Mouse (Mus musculus): ENCODE measurements at regions not wholly inside any gene's neighbourhood (a gene's known extent, or its start where the extent isn't known, plus 50 kb on each side); places are given as distances from the start of the nearest gene placed in this dataset.

DNA sequence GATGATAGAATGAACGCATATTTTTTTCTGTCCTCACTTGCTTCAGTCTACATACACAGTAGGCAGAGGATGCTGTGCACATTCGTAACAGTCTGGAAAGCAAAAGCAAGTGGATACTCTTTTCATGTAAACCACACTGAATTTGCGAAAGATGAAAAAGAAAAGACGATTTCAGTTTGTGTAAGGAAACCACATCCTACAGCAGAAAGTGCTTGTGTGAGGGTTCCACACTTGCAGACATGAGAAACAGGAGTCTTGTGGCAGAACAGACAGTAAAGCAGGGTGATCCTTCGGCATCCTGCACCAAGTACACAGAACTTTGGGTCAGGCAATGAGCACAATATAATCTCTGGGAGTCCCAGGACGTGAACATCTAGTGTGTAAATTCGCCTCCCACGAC, 223.2 kb downstream of the Pmp22 start:
- no peaks in the 10 kb centered on the region for H3K27me3 ChIP-seq (ENCODE audit: control insufficient read depth, insufficient read depth, low read length)
- 93% methylated on average over 8 of the region's 8 CpGs for WGBS
- no peak overlapping the region for H3K4me2 ChIP-seq (replicated peaks; ENCODE audit: low read depth, low read length, severe bottlenecking)
- no peak for TF ChIP-seq POLR2A (IDR thresholded peaks at IDR 0.05; ENCODE audit: borderline replicate concordance, extremely low read depth, insufficient read depth, insufficient read length)
- H3K27ac ChIP-seq (replicated peaks; ENCODE audit: low read depth, low read length), result no peak overlapping the region
- no peaks in the 10 kb centered on the region for H3K36me3 ChIP-seq (ENCODE audit: control insufficient read depth, insufficient read depth, low read length)
- no peak overlapping the region for H3K4me3 ChIP-seq (replicated peaks; ENCODE audit: low read length)
- no peak for ATAC-seq (ENCODE audit: low FRiP score, low read depth)
- no peaks in the 10 kb centered on the region for H3K9me3 ChIP-seq (ENCODE audit: control insufficient read depth, low read length)
- no peak for DNase-seq (ENCODE audit: low spot score)
- peaks cover 8% of the 10 kb centered on the region for H3K4me1 ChIP-seq (ENCODE audit: control insufficient read depth, insufficient read depth, low read length)
- no peak overlapping the region for H3K9ac ChIP-seq (ENCODE audit: low read depth, low read length, severe bottlenecking)

DNA sequence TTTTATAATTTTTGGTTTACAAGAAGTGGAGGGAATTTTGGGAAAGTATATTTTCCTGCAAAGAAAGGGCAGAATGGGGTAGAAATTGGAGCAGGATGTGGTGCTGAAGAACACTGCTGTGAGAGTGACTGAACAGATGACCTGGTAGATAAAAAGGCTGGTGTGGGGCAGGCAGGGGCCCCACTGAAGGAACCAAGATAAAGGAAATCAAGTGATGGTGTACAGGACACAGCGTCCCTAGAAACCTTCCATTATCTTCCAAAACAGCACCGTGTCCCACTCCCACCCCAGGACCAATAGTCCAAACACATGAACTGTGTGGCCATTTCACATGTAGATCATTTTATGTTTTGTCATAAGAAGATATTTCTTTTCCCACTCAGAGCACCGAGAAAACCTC, 224.2 kb downstream of the Pmp22 start:
- H3K4me2 ChIP-seq (replicated peaks; ENCODE audit: low read depth, low read length, severe bottlenecking), result no peak overlapping the region
- no peak overlapping the region for H3K9ac ChIP-seq (ENCODE audit: low read depth, low read length, severe bottlenecking)
- ATAC-seq (ENCODE audit: low FRiP score, low read depth) (no peak), DNase-seq (ENCODE audit: low spot score) (no peak)
- H3K27me3 ChIP-seq (ENCODE audit: control insufficient read depth, insufficient read depth, low read length), result no peaks in the 10 kb centered on the region
- no peaks in the 10 kb centered on the region for H3K9me3 ChIP-seq (ENCODE audit: control insufficient read depth, low read length)
- 81% methylated on average over 3 of the region's 3 CpGs for WGBS
- H3K36me3 ChIP-seq (ENCODE audit: control insufficient read depth, insufficient read depth, low read length), result no peaks in the 10 kb centered on the region
- no peak overlapping the region for H3K4me3 ChIP-seq (replicated peaks; ENCODE audit: low read length)
- H3K27ac ChIP-seq (replicated peaks; ENCODE audit: low read depth, low read length), result no peak overlapping the region
- no peak for TF ChIP-seq POLR2A (IDR thresholded peaks at IDR 0.05; ENCODE audit: borderline replicate concordance, extremely low read depth, insufficient read depth, insufficient read length)
- peaks cover 8% of the 10 kb centered on the region for H3K4me1 ChIP-seq (ENCODE audit: control insufficient read depth, insufficient read depth, low read length)

DNA sequence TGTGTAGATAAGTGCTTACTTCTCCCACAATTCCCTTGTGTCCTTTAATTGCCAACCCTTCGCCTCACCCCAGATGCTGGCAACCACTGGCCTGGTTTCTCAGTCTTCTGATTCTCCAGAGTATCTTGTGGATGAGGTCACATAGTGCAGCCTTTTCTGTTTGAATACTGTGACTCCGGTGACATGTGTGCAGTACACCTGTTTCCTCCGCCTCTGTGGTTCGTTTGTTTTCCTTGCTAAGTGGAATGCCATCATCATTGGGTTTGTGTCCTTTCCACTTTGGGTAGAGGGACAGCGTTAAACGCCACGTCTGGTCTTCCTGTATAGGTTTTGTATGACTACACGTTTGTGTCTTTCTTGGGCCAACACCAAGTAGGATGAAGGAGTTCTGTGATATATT, 224.9 kb downstream of the Pmp22 start:
- no peak for TF ChIP-seq POLR2A (IDR thresholded peaks at IDR 0.05; ENCODE audit: borderline replicate concordance, extremely low read depth, insufficient read depth, insufficient read length)
- Histone ChIP-seq H3K9ac (ENCODE audit: low read depth, low read length, severe bottlenecking) (no peak overlapping the region), H3K27me3 (ENCODE audit: control insufficient read depth, insufficient read depth, low read length) (no peaks in the 10 kb centered on the region), H3K36me3 (ENCODE audit: control insufficient read depth, insufficient read depth, low read length) (no peaks in the 10 kb centered on the region), H3K27ac (replicated peaks; ENCODE audit: low read depth, low read length) (no peak overlapping the region), H3K4me2 (replicated peaks; ENCODE audit: low read depth, low read length, severe bottlenecking) (no peak overlapping the region), H3K4me1 (ENCODE audit: control insufficient read depth, insufficient read depth, low read length) (peaks cover 8% of the 10 kb centered on the region), H3K4me3 (replicated peaks; ENCODE audit: low read length) (no peak overlapping the region), H3K9me3 (ENCODE audit: control insufficient read depth, low read length) (no peaks in the 10 kb centered on the region)
- WGBS, result 90% methylated on average over 8 of the region's 8 CpGs
- DNase-seq (ENCODE audit: low spot score) (no peak), ATAC-seq (ENCODE audit: low FRiP score, low read depth) (no peak)

DNA sequence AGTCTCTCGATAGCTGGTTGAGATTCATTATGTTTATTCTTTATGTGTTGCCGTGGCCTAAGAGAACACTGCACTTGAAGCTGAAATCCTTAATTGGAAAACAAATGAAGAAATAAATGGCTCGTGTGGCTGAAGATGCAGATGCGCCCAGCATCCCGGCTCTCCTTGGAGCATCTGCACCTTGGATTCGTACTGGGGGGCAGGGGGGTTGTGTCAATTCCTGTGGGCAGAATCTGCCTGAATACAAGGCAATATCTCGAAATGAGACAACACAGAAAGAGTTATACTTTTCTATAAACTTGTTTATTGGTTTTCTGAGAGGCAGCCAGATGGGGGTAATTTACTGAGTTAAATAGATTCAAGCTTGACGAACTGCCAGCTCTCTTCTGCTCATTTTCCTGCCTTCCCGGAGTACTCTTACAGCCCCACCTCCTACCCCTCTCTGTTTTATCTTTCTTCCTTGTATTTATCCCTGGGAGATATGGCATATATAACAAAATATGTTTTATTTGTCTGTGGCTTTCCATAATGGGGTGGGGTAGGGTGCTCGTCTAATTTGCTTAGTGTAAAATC, 229.1 kb downstream of the Pmp22 start:
- no peak overlapping the region for H3K27ac ChIP-seq (replicated peaks; ENCODE audit: low read depth, low read length)
- H3K27me3 ChIP-seq (ENCODE audit: control insufficient read depth, insufficient read depth, low read length), result no peaks in the 10 kb centered on the region
- no peak overlapping the region for H3K4me3 ChIP-seq (replicated peaks; ENCODE audit: low read length)
- no peak overlapping the region for H3K9ac ChIP-seq (ENCODE audit: low read depth, low read length, severe bottlenecking)
- 50% methylated on average over 10 of the region's 10 CpGs for WGBS
- no peaks in the 10 kb centered on the region for H3K9me3 ChIP-seq (ENCODE audit: control insufficient read depth, low read length)
- H3K4me2 ChIP-seq (replicated peaks; ENCODE audit: low read depth, low read length, severe bottlenecking), result no peak overlapping the region
- H3K4me1 ChIP-seq (ENCODE audit: control insufficient read depth, insufficient read depth, low read length), result no peaks in the 10 kb centered on the region
- no peak for ATAC-seq (ENCODE audit: low FRiP score, low read depth)
- H3K36me3 ChIP-seq (ENCODE audit: control insufficient read depth, insufficient read depth, low read length), result no peaks in the 10 kb centered on the region
- TF ChIP-seq POLR2A (IDR thresholded peaks at IDR 0.05; ENCODE audit: borderline replicate concordance, extremely low read depth, insufficient read depth, insufficient read length), result no peak
- DNase-seq (ENCODE audit: low spot score), result peak; percentile 66

DNA sequence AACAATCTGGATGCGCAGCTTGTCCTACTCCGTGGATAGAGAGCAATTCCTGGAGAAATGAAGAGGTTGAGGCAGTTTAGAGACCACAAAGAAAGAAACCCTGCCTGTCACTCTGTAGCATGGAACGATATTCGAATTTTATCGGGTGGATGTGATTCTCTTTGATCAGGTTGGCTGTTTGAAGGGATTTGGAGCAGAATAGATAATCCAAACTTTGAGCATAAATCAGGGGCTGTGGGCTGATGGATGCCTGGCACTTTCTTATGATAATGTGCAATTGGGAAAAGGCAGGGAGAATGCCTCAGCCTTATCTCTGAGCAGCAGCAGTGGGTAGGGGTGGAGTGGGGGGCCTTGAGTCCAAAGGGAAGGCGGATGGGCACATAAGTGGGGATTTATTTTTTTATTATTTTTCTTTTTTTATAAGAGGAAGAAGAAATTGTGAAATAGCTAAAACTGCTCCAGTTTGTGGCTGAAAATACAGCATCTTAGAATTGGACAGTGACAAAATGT, 239.0 kb downstream of the Pmp22 start:
- ATAC-seq (ENCODE audit: low FRiP score, low read depth), result no peak
- no peaks in the 10 kb centered on the region for H3K27me3 ChIP-seq (ENCODE audit: control insufficient read depth, insufficient read depth, low read length)
- H3K4me3 ChIP-seq (replicated peaks; ENCODE audit: low read length), result no peak overlapping the region
- no peaks in the 10 kb centered on the region for H3K36me3 ChIP-seq (ENCODE audit: control insufficient read depth, insufficient read depth, low read length)
- no peaks in the 10 kb centered on the region for H3K9me3 ChIP-seq (ENCODE audit: control insufficient read depth, low read length)
- H3K27ac ChIP-seq (replicated peaks; ENCODE audit: low read depth, low read length), result no peak overlapping the region
- no peak for DNase-seq (ENCODE audit: low spot score)
- H3K9ac ChIP-seq (ENCODE audit: low read depth, low read length, severe bottlenecking), result no peak overlapping the region
- H3K4me2 ChIP-seq (replicated peaks; ENCODE audit: low read depth, low read length, severe bottlenecking), result no peak overlapping the region
- no peaks in the 10 kb centered on the region for H3K4me1 ChIP-seq (ENCODE audit: control insufficient read depth, insufficient read depth, low read length)
- 89% methylated on average over 6 of the region's 6 CpGs for WGBS
- TF ChIP-seq POLR2A (IDR thresholded peaks at IDR 0.05; ENCODE audit: borderline replicate concordance, extremely low read depth, insufficient read depth, insufficient read length), result no peak

DNA sequence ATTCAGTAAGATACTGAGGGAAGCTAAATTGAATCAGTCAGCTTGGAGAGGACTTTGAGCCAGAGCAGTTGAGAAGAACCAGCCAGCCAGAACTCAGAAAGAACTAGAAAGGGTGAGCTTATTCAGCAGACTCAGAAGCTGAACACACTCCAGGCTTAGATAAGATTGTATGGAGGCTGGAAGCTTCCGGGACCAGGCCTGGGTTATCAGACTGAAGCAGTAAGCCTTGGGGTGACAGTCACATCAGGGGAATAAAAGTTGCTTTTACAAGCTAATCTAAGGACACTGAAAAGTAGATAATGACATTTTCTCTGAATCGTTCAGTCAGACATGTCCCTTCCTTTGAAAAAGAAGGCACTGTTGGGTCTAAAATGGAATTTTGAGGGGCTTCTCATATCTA, 240.7 kb downstream of the Pmp22 start:
- Histone ChIP-seq H3K27me3 (ENCODE audit: control insufficient read depth, insufficient read depth, low read length) (no peaks in the 10 kb centered on the region), H3K36me3 (ENCODE audit: control insufficient read depth, insufficient read depth, low read length) (no peaks in the 10 kb centered on the region), H3K4me2 (replicated peaks; ENCODE audit: low read depth, low read length, severe bottlenecking) (no peak overlapping the region), H3K9ac (ENCODE audit: low read depth, low read length, severe bottlenecking) (no peak overlapping the region), H3K9me3 (ENCODE audit: control insufficient read depth, low read length) (no peaks in the 10 kb centered on the region), H3K4me1 (ENCODE audit: control insufficient read depth, insufficient read depth, low read length) (no peaks in the 10 kb centered on the region), H3K4me3 (replicated peaks; ENCODE audit: low read length) (no peak overlapping the region), H3K27ac (replicated peaks; ENCODE audit: low read depth, low read length) (no peak overlapping the region)
- DNase-seq (ENCODE audit: low spot score) (no peak), ATAC-seq (ENCODE audit: low FRiP score, low read depth) (no peak)
- TF ChIP-seq POLR2A (IDR thresholded peaks at IDR 0.05; ENCODE audit: borderline replicate concordance, extremely low read depth, insufficient read depth, insufficient read length), result no peak
- 90% methylated on average over 2 of the region's 2 CpGs for WGBS

Data from limb, embryonic 14.5 days (tissue).